Mouse (Mus musculus) cerebellum, adult 2 months (tissue): ENCODE measurements around the gene Apol6.

Experiments
- CTCF ChIP-seq: fragments of 200-500 bp; IDR thresholded peaks from 2 replicates; pipeline ENCODE4 v1.5.1; 2011; ENCODE audit warnings: low read depth, mild to moderate bottlenecking, control low read depth, low read length, moderate library complexity, borderline replicate concordance; ENCODE audit not compliant: insufficient read depth
- POLR2A ChIP-seq: fragments of 200-500 bp; IDR thresholded peaks from 2 replicates; pipeline ENCODE4 v1.6.1; 2011; ENCODE audit warnings: low read length, control low read depth, borderline replicate concordance; ENCODE audit not compliant: insufficient read depth

GRCm38 (mm10) chr15:77027675-77028074, 16.9 kb upstream of the Apol6 start:
- TF ChIP-seq CTCF (no peak), POLR2A (no peak)
